Mouse (Mus musculus): Measurements from ENCODE around the gene Olfr347.

The Olfr347 gene

GRCm38 (mm10) chr2:36731602-36732001 is at the start of gene Olfr347:
Olfr347 (plus strand) TSS chr2:36731902.
- in situ Hi-C loops (cut with MboI; ENCODE audit: unreplicated experiment in 2 of 2), result loop anchor here in 1 of 2 experiments (25.0 kb wide), 1 partner anchor 1081 kb away; no protein-coding TSS in a partner anchor

- in situ Hi-C loops (cut with MboI; ENCODE audit: unreplicated experiment in 2 of 2), result no loop called here
Observed at GRCm38 (mm10) chr2:36685488-36685887, 46.2 kb upstream of the Olfr347 start, which contains the start of gene Olfr346. Olfr346 (plus strand) TSS chr2:36685788.

- in situ Hi-C loops (cut with MboI; ENCODE audit: unreplicated experiment in 2 of 2), result loop anchor here in 1 of 2 experiments (25.0 kb wide), 1 partner anchor 1076 kb away; no protein-coding TSS in a partner anchor
Observed at GRCm38 (mm10) chr2:36736226-36736625, 4.5 kb downstream of the Olfr347 start.

GRCm38 (mm10) chr2:36783976-36784375 is 52.3 kb downstream of the Olfr347 start, which contains the start of gene Olfr348:
Olfr348 (plus strand) TSS chr2:36784276.
- in situ Hi-C loops (cut with MboI; ENCODE audit: unreplicated experiment in 2 of 2), result no loop called here
